Mouse (Mus musculus) heart, embryonic 15.5 days (tissue): ENCODE results near the gene Scel. TPM values are rescaled to one million over a fixed set of nuclear protein-coding genes. Genes with fewer than 3 reads are reported as not detected.
"Not testable (repeated sequence)": the region's sequence is repeated elsewhere in the genome, so short reads cannot be mapped to it uniquely, and the experiment has no call there.

Source experiments
- ATAC-seq: fragments of 200-750 bp; cut with Nextera tagmentation; replicated peaks from 2 replicates; pipeline ENCODE4 v1.8.0; 2017; ENCODE audit warnings: low read depth, moderate TSS enrichment; ENCODE audit not compliant: insufficient number of reproducible peaks, insufficient read depth, low FRiP score
- H3K27ac ChIP-seq: fragments of 300-500 bp; sonication (generic); 2 replicates; pipeline ENCODE4 v1.5.1; 2015; ENCODE audit warnings: mild to moderate bottlenecking, inconsistent platforms
- H3K27me3 ChIP-seq: fragments of 300-500 bp; sonication (generic); 2 replicates; pipeline ENCODE4 v1.6.1; 2015; ENCODE audit warnings: inconsistent platforms
- H3K36me3 ChIP-seq: fragments of 300-500 bp; sonication (generic); 2 replicates; pipeline ENCODE4 v1.6.1; 2015; ENCODE audit warnings: mild to moderate bottlenecking, inconsistent platforms
- H3K4me1 ChIP-seq: fragments of 300-500 bp; sonication (generic); replicated peaks from 2 replicates; pipeline ENCODE4 v1.6.1; 2015; ENCODE audit warnings: inconsistent platforms
- H3K4me2 ChIP-seq: fragments of 300-500 bp; sonication (generic); 2 replicates; pipeline ENCODE4 v1.6.1; 2015; ENCODE audit warnings: inconsistent platforms, mild to moderate bottlenecking, moderate library complexity
- H3K4me3 ChIP-seq: fragments of 300-500 bp; sonication (generic); 2 replicates; pipeline ENCODE4 v1.5.1; 2015; ENCODE audit warnings: mild to moderate bottlenecking, inconsistent platforms
- H3K9ac ChIP-seq: fragments of 300-500 bp; sonication (generic); 2 replicates; pipeline ENCODE4 v1.6.1; 2015; ENCODE audit warnings: mild to moderate bottlenecking, inconsistent platforms
- H3K9me3 ChIP-seq: fragments of 300-500 bp; sonication (generic); replicated peaks from 2 replicates; pipeline ENCODE4 v1.6.1; 2016; ENCODE audit warnings: inconsistent platforms
- WGBS: fragments of 180-500 bp; shearing (Covaris S2); methylation state at CpG from one replicate; pipeline ENCODE4 v1.1.7; 2015; ENCODE audit warnings: mixed read lengths; 5-methylcytosine and 5-hydroxymethylcytosine counted together
- polyA plus RNA-seq: library from polyadenylated mRNA; unstranded; fragments of >200 nt; fragmentation: Nextera tagmentation; extraction: Ambion mirVana; gene quantifications from 2 replicates; pipeline ENCODE4 v1.2.1, GENCODE M21; 2015

Scel gene
- 0.29 and 0.34 TPM in 2 replicates for polyA plus RNA-seq

DNA sequence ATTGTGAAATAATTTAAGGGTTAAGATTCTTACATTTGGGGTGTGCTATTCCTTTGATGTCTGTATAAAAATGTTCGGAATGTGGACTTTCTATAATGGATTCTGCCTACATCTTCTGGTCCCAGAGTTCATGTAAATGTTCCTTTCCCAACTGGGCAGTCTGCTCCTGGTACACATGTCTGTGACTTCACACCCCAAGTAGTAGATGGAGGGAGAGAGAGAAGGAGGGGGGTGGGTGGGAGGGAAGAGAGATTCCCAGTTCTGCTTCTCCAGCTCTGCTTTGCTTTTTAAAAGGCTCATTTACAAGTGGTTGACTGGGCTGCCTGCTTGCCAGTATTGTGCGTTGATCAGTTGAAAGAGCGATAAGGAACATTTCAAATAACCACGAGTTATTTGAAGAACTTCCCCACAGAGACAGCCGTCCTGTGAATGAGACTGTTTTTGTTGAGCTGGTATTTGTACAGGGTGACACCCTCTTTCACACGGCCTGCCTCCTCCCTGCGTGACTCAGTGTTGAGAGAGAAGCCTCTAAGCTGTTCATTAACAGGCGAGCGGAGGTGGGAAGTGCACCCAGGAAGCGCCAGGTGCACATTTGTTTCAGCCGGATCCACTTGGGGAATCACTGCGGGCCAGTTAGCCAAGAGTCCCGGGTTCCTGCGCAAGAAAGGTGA is at the start of gene Scel:
TSS of gene Scel (plus strand) at position 541 of the 671 bp plus-strand sequence.
- Histone ChIP-seq H3K4me1 (peaks cover 7% of the 10 kb centered on the region), H3K9ac (no peak within 1 kb of the TSS), H3K36me3 (no peaks in the 10 kb centered on the region), H3K9me3 (no peaks in the 10 kb centered on the region), H3K4me3 (peak within 1 kb of the TSS; percentile 10; the same call in 1 of the 2 replicates), H3K27ac (no peak within 1 kb of the TSS), H3K27me3 (no peaks in the 10 kb centered on the region), H3K4me2 (peak within 1 kb of the TSS; percentile 47; the same call in 1 of the 2 replicates)
- ATAC-seq: no peak
- WGBS: 12% methylated on average over 14 of the region's 14 CpGs

GRCm38 (mm10) chr14:103468691-103469463 is 44.3 kb upstream of the Scel start:
- no peak for ATAC-seq
- peak overlapping the region; percentile 56 for H3K4me2 ChIP-seq

GRCm38 (mm10) chr14:103469464-103470015 is 43.6 kb upstream of the Scel start:
- 46% methylated on average over 12 of the region's 12 CpGs for WGBS
- ATAC-seq: 0 out of 2 replicates have a peak, but pooled peaks have one; percentile 54
- Histone ChIP-seq H3K36me3 (no peaks in the 10 kb centered on the region), H3K4me2 (peak overlapping the region; percentile 56), H3K27me3 (no peaks in the 10 kb centered on the region), H3K9me3 (no peaks in the 10 kb centered on the region), H3K27ac (no peak overlapping the region), H3K9ac (no peak overlapping the region), H3K4me1 (peaks cover 19% of the 10 kb centered on the region), H3K4me3 (peak overlapping the region; percentile 38)

More at GRCm38 (mm10) chr14:103468691-103469463, 44.3 kb upstream of the Scel start:
- WGBS: 69% methylated on average over 12 of the region's 12 CpGs
- no peak overlapping the region for H3K27ac ChIP-seq
- H3K9ac ChIP-seq: no peak overlapping the region
- no peaks in the 10 kb centered on the region for H3K27me3 ChIP-seq
- no peaks in the 10 kb centered on the region for H3K36me3 ChIP-seq
- no peaks in the 10 kb centered on the region for H3K9me3 ChIP-seq
- H3K4me1 ChIP-seq: peaks cover 19% of the 10 kb centered on the region
- H3K4me3 ChIP-seq: no peak overlapping the region; the same call in 1 of the 2 replicates

- Histone ChIP-seq H3K4me2 (0 out of 2 replicates have a peak overlapping the region, but pooled peaks have one; percentile 30), H3K4me3 (no peak overlapping the region), H3K4me1 (peaks cover 19% of the 10 kb centered on the region), H3K27me3 (no peaks in the 10 kb centered on the region), H3K9me3 (no peaks in the 10 kb centered on the region), H3K36me3 (no peaks in the 10 kb centered on the region), H3K27ac (peak overlapping the region; percentile 34; the same call in 1 of the 2 replicates), H3K9ac (no peak overlapping the region)
- WGBS: 26% methylated on average over 3 of the region's 3 CpGs
- ATAC-seq: no peak; the same call in 1 of the 2 replicates
Measured at GRCm38 (mm10) chr14:103471074-103471778, 41.9 kb upstream of the Scel start.

- Histone ChIP-seq H3K9ac (no peak overlapping the region), H3K27me3 (no peaks in the 10 kb centered on the region), H3K4me3 (no peak overlapping the region), H3K27ac (peak overlapping the region; percentile 51; the same call in 1 of the 2 replicates), H3K4me1 (peaks cover 19% of the 10 kb centered on the region), H3K9me3 (no peaks in the 10 kb centered on the region), H3K4me2 (peak overlapping the region; percentile 30; the same call in 1 of the 2 replicates), H3K36me3 (no peaks in the 10 kb centered on the region)
- WGBS: 24% methylated on average over 7 of the region's 7 CpGs
- ATAC-seq: peak; percentile 50; the same call in 1 of the 2 replicates
Measured at GRCm38 (mm10) chr14:103471806-103472553, 41.2 kb upstream of the Scel start.

- Histone ChIP-seq H3K27me3 (no peaks in the 10 kb centered on the region), H3K27ac (no peak overlapping the region), H3K4me3 (no peak overlapping the region), H3K4me2 (no peak overlapping the region), H3K9ac (no peak overlapping the region), H3K36me3 (no peaks in the 10 kb centered on the region), H3K9me3 (no peaks in the 10 kb centered on the region), H3K4me1 (peaks cover 19% of the 10 kb centered on the region)
- ATAC-seq: no peak
- WGBS: 64% methylated on average over 2 of the region's 2 CpGs
Measured at GRCm38 (mm10) chr14:103472554-103472905, 40.6 kb upstream of the Scel start.

GRCm38 (mm10) chr14:103475312-103475711 is 37.8 kb upstream of the Scel start:
- no peak overlapping the region for H3K9ac ChIP-seq
- 70% methylated on average over 7 of the region's 7 CpGs for WGBS
- ATAC-seq: no peak

GRCm38 (mm10) chr14:103476232-103476631 is 36.9 kb upstream of the Scel start:
- H3K36me3 ChIP-seq, H3K4me2 ChIP-seq, H3K27ac ChIP-seq, H3K9me3 ChIP-seq, H3K27me3 ChIP-seq, ATAC-seq, H3K9ac ChIP-seq, H3K4me3 ChIP-seq: not testable (repeated sequence)
- peaks cover 13% of the 10 kb centered on the region for H3K4me1 ChIP-seq
- 57% methylated on average over 3 of the region's 3 CpGs for WGBS

More at GRCm38 (mm10) chr14:103475312-103475711, 37.8 kb upstream of the Scel start:
- no peak overlapping the region for H3K4me2 ChIP-seq
- H3K4me3 ChIP-seq: no peak overlapping the region
- H3K9me3 ChIP-seq: no peaks in the 10 kb centered on the region
- no peaks in the 10 kb centered on the region for H3K27me3 ChIP-seq
- H3K4me1 ChIP-seq: peaks cover 19% of the 10 kb centered on the region
- H3K36me3 ChIP-seq: no peaks in the 10 kb centered on the region
- no peak overlapping the region for H3K27ac ChIP-seq

GRCm38 (mm10) chr14:103477281-103477680 is 35.9 kb upstream of the Scel start:
- H3K9ac ChIP-seq: no peak overlapping the region
- WGBS: 72% methylated on average over 3 of the region's 3 CpGs
- no peak for ATAC-seq
- H3K27me3 ChIP-seq: no peaks in the 10 kb centered on the region
- H3K4me3 ChIP-seq: no peak overlapping the region
- H3K36me3 ChIP-seq: no peaks in the 10 kb centered on the region
- no peaks in the 10 kb centered on the region for H3K9me3 ChIP-seq
- H3K4me2 ChIP-seq: no peak overlapping the region
- peaks cover 3% of the 10 kb centered on the region for H3K4me1 ChIP-seq
- H3K27ac ChIP-seq: no peak overlapping the region

DNA sequence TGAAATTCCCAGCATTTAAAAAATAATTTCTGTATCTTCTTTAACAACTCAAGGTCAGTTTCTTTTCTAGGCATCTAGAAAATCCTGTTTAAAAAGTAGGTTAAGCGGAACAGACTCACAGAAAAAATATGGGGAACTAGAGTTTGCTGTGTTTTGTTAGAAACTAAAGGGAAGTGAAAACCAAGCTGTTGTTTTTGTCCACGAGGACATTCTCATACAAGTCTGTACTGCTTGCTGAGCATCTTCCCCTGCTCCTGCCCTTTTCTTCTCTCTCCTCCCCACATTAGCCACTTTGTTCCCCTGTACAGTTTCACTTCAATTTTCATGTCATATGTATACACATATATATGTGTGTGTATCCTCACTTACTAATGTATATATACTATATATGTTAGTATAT is 35.2 kb upstream of the Scel start:
- Histone ChIP-seq H3K4me3 (no peak overlapping the region), H3K9ac (no peak overlapping the region), H3K4me2 (no peak overlapping the region), H3K27me3 (no peaks in the 10 kb centered on the region), H3K36me3 (no peaks in the 10 kb centered on the region), H3K4me1 (no peaks in the 10 kb centered on the region), H3K9me3 (no peaks in the 10 kb centered on the region), H3K27ac (no peak overlapping the region)
- no peak for ATAC-seq
- 72% methylated on average over 2 of the region's 2 CpGs for WGBS
